Mouse (Mus musculus) monocyte, adult 2 months (primary cell): ENCODE data around the gene Igf1r.

Experiments
- DNase-seq, 2 experiments: peaks; one replicate each; pipeline ENCODE4 v3.0.0; 2022; ENCODE audit warnings: low spot score in 2 of 2, low read depth in 1 of 2

Gene Igf1r

DNA sequence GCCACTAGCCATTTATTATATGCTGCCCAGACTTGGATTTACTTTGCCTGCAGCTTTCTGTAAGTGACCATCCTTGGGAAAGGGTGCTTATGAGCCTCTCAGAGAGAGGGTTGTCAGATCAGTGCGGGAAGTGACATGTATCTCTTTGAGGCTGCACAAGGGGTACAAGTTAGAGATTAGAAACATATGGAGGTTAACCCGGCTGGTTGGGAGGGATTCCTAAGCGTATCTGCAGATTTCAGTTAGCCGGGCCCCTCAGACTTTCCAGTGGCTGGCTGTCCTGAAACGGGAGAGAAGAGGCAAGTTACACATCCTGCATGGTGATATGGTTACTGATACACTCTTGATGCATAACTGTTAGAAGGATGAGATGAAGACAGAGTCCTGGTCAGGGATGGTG, 161.7 kb downstream of the Igf1r start:
- no peak for DNase-seq

DNA sequence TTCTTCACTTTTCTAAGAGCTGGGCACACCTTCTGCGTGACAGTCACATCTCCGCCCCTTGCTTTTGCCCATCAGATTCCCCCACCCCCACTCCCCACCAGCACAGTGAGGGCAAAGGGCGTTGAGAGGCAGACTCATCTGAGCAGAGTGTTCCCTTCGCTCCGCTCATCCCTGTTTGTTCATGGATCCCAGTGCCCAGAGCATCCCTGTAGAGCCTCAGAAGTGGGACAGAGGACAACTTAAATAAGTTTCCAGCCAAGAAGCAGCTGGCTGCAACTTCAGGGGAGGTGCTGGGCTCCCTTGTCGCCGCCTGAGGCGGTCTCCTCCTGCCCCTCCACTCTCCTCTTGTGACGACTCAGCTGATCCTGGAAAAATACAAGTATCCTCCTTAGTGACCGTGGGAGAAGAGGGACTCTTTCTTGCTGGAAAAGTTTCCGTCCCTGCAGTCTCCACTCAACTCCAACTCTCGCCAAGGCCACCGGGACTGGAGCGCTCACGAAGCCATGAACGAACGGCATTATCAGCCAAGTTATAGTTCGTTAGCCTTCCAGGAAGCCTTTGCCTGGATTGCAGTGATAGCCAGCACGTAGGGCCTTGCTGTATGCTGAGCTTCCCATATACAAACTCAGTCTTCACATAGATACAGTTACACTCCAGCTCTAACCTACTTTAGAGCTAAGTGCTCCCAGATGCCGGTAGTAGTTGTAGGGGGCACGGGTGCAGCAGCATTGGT, 162.5 kb downstream of the Igf1r start:
- DNase-seq, result no peak

DNA sequence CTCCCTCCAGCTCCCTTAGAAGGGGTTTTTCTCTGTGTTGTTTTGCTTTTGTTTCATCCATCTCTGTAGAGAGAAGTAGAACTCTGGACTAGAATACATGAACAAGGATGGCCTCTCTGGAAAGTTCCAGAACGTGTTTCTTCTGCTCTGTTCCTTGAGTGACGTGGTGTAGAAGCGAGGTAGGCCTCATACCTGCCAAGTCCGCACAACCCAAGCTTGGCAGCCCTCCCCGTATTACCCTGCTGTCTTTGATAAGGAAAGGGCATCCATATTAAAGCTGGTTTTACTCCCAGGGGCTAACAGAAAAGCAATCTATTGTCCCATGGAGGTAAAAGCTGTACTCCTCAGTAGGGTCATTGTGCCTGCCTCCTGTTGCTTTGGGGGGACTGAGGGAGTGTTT, 164.9 kb downstream of the Igf1r start:
- no peak for DNase-seq

DNA sequence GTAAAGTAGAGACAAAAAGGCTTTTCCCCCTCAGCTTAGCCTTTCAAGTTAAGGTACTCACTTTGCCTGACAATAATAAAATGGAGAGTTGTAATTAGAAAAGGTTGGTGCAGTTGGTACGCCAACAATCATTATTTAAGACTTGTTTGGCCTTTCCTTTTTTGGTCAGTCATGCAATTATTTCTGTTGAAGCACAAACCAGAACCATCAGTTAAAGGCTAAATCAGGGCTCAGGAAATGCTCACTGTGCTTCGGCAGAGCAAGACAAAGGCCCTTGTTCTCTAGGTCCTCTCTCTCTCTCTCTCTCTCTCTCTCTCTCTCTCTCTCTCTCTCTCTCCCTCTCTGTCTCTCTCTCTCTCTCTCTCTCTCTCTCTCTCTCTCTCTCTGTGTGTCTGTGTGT, 165.4 kb downstream of the Igf1r start:
- DNase-seq, result no peak

DNA sequence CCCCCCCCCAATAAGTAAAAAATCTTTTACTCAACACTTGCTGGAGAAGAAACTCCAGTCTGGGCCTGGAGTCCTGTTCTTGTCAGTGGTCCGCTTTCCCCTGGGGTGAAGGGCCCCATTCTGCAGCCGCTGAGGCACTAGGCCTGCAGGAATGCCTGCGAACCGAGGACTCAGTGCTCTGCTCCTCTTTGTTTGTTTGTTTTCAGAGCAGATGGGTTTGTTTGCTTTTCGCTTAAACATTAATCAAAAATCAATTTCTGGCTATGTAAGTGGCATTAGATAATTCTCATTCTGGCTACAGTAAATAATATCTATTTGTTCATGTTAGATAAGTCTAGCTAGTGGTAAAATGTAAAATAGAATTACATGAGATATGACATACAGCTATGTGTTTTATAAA, 167.0 kb downstream of the Igf1r start:
- DNase-seq, result no peak

DNA sequence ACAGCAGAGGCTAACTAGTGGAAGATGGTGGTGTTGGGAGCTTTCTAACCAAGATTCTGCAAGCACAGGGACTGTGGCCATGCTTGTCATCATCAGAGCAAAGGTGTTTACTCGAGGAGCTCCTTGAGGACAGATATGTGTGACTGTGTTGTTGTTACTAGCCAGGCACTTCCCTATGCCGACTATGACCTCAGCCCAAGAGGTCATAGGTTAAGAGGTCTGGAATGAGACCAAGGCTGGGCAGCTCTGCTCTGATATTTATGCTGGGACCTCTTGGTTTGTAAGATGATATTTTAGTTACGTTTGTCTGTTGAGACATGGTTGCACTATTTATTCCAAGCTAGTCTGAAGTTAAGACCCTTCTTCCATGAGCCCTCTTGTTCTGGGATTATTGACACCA, 169.8 kb downstream of the Igf1r start:
- no peak for DNase-seq

DNA sequence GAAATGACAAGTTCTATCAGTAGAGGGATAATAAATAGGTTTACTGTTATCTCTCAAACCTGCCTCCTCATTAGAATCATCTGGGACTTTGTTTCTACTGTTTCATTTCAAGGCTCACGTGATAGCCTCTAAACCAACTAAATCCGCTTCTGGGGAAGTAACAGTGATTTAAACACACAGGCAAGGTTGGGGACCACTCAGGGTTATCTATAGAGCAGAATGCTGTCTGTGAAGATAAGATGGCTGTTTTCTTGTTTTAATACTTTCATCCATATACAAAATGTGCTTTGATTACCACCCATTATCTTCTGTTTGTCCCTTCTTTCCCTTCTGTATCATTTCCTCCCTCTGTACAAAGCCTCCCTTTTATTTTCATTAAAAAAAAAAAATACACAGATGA, 172.7 kb downstream of the Igf1r start:
- no peak for DNase-seq

DNA sequence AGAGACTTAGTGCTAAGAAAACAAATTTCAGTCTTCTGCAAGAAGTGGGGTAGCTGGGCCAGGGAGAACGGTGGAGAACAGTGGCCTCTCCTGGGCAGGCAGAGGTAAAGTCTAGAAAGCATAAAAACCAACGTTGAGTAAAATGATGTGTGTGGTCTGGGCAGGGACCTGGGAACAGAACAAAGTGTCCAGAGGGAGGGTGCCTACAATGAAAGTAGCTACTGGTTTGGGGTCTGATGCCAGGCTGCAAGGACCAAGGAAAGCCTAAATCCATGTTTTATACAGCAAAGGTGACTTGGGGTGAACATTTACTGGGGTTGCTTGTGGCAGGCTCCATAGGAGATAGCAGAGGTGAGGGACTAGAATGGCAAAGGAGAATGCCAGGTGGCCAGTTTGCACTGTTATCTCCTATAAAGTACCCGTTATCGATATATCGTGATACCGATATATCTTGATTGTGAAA, 175.2 kb downstream of the Igf1r start:
- DNase-seq, result no peak

DNA sequence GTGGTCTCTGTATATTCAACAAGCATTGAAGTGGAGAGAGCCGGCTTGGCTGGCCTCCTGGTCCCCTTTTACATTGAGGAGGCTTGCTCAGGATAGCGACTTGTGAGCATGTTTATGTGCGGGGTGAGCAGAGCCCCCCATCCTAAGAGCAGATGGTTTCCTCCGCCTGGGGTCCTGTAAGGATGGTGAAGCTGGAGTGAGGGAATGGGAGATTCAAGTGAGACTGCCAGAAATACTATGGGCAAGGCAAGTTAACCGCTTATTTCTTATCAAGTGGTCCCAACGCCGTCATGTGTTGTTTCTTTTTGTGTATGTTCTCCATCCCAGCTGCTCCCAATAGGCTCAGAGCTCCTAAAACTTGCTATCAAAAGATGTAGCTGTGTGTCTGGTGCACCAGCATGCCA, 175.6 kb downstream of the Igf1r start:
- no peak for DNase-seq

DNA sequence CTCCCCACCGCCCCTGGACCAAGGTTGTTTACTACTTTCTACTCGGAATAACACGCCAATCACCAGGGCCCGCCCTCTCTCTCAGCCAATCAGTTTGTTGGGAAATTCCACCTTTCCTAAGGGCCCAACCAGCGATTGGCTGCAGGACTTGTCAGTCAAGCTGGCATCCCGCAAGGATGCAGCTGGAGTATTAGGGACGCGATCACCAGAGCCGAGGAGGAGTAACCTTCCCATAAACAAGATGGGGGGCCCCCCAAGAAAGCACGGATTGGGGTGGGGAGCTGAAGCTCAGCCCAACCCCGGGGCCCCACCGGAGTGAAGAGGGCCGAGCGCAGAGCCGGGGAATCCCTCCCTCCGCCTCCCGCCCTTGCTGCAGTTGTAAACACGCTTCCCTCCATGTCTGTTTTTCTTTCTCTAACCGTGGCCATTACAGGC, 176.5 kb downstream of the Igf1r start:
- DNase-seq, result peak; percentile 75 to 84

DNA sequence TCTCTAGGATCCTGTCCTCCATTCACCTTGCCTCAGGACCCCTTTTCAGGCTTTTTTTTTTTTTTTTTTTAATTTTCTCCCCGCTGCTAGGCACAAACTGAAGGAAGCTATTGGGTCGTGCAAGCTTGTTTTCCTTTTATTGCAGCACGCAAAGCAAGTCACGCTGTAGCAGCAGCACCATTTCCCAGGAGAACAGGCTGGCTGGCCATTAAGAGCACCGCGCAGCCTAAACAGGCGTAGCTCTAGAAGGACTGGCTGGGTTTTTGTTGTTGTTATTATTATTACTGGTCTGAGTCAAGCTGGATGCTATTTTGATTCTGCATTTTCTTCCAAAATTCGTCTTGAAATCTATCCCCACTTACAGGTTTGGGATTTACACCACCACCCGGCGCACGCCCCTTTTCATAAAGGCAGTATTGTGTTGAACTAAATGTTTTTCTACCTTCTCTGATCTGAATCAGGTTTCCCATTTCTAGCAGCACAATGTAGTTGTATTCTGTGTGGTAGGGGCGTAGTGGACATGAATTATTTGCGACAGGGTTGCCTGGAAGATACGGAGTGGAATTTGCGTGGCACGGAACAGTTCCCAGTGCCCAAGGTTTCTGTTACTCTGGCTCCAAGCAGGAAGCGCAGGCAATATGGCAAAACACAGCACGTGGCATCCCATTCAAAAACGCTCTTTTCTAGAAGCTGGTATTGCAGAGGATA, 177.1 kb downstream of the Igf1r start:
- DNase-seq, result peak; percentile 59 to 76

DNA sequence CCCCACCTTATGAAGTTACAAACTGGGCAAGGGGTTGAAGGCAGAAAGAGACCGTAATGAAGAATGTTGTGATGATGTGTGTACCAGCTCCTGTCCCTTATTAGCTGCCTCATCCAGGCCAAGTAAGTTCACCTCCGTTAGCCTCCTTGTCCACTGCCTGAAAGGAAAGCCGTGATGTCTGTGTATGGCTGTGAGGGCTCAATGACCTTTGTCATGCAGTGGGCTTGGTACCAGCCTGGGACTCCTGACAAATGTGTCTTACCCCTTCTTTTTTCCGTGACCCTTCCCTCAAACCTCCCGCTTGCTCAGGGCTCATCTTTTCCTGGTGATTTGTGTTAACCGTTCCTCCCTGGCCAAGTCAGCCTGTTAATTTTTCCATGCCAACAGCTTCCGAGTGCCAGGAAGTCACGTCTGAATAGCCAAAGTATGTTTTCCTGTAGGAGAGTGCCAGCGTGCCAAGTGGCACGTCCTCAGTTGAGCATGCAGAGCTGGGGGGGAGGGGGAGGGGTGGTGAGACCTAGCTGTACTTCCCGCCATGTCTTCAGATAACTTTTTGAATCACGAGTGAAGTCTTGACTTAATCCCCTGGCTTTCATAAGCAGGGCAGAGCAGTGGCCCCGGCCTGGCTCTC, 178.4 kb downstream of the Igf1r start:
- DNase-seq, result no peak

DNA sequence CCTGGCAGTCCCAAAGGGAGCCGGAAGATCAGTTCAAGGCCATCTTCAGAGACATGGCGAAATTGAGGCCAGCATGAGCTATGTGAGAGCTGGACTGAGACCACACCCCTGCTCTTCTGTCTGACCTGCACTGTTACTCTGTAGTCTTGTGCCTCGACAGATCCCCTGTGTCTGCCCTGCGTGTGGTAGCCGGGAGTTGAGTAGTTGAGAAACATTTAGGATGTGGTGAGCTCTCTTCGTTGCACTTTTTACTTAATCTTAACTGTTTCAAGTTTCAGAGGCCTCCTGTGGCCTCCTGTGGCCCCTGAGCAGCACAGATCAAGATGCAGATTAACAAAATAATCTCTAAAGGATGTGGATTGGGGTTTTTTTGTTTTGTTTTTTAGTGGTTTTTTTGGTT, 181.1 kb downstream of the Igf1r start:
- DNase-seq, result no peak

DNA sequence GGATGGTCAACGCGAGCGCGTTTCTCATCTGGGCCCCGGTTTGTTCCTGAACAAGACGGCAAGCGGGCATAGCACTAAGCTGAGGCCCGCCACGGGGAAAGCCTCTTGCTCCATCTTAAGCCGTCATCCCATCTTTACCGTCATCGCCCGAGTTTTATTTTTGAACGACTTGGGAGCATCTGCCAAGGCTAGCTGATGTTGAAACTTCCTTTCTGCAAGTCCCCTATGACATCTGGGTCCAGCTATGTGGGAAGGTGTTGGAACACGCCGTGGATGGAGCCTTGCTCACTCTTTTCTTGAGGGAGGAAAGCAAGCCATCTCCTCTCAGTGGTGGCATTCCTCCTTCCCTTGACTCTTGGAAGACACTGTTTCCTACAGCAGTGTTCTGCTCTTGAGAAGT, 182.3 kb downstream of the Igf1r start:
- no peak for DNase-seq

DNA sequence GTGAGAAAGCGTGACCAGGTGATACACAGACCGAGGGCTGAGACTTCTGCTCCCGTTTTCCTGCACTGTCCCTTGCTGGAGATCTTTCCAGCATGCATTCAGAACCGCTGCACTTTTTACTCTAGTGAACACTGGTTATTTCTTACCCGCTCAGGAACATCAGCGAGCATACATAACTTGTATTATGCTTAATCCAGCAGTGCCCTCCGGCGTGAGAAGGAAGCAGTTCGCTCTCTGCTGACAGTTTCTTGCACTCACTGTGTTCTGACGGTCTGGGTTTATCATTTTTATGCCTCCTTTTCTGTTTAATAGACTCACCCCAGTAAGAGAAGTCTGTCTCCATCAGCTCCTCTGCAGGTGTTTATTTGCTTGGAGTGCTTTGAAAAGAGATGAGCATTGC, 183.4 kb downstream of the Igf1r start:
- DNase-seq, result no peak

DNA sequence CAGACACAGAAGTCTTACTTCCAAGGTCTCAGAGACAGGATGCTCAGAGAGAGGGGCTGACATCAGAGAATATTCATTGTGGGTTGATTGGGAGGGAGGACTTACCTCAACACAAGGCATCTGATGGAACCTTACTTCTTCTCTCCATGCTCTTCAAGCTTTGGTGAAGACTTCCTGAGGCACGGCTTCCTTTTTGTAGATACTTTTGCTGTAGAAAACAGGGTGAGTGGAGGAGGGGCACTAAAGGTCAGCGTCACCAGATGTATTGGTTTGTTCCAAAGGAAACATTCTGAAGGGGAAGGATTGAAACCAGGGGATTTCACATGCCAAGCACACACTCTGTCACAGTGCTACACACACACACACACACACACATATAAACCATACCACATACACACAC, 186.8 kb downstream of the Igf1r start:
- DNase-seq, result no peak

DNA sequence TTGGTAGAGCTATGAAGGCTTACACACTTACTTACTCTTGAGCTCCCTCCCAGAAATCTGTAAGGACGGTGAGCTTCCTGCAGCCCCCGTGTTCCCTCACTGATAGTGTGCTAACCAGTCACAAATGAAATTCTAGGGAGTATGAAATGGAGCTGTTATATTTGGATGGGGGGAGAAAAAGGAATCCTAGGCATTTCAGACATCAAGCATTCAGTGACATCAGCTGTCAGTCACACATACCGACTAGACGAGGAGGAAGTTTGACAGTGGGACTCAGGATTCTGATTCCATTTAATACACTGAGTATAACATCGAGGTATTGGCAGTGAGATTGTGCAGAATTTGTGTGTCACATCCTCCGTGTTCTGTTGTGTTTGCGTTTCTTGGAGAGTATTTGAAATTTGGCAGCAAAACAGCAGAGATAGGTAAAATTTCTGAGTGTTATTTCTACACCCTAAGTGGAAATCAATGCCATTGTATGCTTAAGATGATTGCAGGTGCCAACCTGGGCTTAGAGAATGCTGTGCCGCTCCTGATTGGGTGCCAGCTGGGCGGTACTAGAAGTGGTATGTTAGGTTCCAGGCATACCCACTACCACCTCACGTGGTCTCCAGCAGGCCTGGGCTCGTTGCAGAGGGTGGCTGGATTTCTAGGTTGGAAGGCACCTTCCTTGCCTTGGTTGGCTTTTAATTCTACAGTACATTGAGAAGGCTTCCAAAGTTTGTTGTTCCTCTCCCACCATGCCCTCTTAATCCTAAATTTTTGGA, 187.6 kb downstream of the Igf1r start:
- no peak for DNase-seq

DNA sequence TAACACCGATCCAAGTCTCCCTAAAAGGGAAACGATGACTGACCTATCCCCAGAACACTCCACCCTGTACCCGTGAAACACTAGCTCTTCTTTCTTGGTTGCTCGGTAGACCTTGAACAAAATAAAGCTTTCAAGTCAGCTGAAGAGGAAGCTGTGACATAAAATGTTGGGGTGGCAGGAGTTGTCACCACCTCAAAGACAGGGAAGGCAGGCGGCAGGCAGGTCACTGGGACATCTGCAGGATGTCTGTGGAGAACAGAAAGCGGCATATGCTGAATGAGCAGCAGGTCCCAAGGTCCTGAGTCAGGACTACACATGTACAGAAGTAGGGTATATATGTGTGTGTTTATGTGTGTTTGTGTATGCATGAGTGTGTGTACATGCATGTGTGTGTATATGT, 191.6 kb downstream of the Igf1r start:
- no peak for DNase-seq

DNA sequence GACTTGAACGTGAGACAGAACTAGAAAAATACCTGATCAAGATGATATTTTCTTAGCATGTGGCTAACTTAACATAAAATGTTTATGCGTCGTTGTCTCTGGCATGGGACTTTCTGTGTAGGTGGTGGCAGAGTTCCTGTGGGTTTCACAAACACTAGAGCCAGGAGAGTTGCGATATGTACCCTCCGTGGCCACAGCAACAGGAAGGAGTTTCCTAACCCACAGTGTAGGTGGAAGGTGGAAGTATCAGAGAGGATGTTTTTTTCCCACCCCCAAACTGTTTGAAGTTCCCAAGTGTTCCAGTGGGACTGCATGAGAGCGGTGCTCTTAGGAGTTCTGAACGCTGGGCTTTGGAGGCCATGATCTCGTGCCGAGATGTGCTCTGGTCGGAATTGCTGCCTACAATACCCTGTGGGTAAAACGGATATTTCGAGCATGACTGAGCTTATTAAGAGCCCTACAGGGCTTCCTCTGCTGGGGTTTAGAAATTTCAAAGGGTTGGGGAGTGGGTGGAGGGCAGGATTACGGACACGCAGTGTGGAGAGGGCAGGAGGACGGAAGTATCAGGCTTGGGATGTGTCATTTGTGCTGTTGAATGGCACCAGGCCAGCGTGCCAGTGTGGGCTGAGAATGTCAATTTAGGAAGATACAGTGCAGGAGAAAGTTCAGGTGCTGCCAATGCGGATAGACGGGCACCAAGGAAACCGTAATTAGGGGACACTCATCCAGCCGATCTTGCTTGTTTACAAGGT, 195.8 kb downstream of the Igf1r start:
- DNase-seq, result no peak

DNA sequence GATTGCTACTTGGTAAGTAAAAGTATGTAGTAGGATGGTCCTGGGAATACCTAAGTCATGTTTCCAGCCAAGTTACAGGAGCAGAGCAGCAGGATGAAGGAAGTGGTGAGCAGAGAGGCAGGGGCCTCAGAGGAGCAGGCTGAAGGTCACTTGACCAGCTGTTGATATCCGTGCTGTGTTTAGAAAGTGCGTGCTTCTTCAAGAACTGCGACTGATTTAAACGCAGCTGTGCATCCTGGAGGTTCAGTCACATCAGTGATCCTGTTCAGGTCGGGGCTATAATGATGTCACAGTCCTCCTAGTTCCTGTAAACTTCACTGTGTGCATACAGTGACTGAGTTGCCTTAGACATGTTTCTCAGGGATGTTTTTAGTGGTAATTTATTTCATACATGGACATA, 199.3 kb downstream of the Igf1r start:
- DNase-seq, result no peak

DNA sequence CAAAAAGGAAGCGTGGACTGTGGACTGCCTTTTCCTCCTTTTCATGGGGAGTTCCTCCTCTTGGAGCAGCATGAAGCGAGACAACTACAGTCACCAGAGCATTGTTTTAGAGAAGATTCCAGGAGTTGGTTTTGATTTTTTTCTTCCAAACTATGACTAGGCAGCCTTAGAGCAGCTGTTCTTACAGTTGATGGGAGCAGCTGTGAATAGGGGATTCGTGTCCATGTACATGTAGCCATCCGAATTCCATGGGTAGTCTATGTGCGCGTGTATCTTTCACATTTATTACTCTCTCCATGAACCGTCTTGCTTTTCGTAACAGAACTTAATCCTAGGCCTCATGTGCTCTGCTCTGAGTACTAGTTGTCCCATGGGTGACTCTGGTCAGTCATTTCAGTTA, 199.8 kb downstream of the Igf1r start:
- DNase-seq, result no peak
